Mouse (Mus musculus): ENCODE results near the gene Adamtsl4.

Adamtsl4 gene

GRCm38 (mm10) chr3:95676745-95677419 is 10.8 kb downstream of the Adamtsl4 start:
- DNase-seq (ENCODE audit: low read depth, low spot score) = peak; percentile 84

- DNase-seq (ENCODE audit: low read depth, low spot score) = peak; percentile 97
Observed at GRCm38 (mm10) chr3:95675301-95676092, 12.2 kb downstream of the Adamtsl4 start.

GRCm38 (mm10) chr3:95674812-95675211 is 12.9 kb downstream of the Adamtsl4 start:
- DNase-seq (ENCODE audit: low read depth, low spot score) = peak; percentile 73

- DNase-seq (ENCODE audit: low read depth, low spot score) = peak; percentile 92
Observed at GRCm38 (mm10) chr3:95674236-95674635, 13.5 kb downstream of the Adamtsl4 start.

- DNase-seq (ENCODE audit: low read depth, low spot score) = no peak
Observed at GRCm38 (mm10) chr3:95673707-95674211, 14.0 kb downstream of the Adamtsl4 start.

GRCm38 (mm10) chr3:95672861-95673706 is 14.6 kb downstream of the Adamtsl4 start:
- peak; percentile 64 for DNase-seq (ENCODE audit: low read depth, low spot score)

GRCm38 (mm10) chr3:95672461-95672860 is 15.3 kb downstream of the Adamtsl4 start:
- no peak for DNase-seq (ENCODE audit: low read depth, low spot score)

- DNase-seq (ENCODE audit: low read depth, low spot score) = no peak
Observed at GRCm38 (mm10) chr3:95671201-95671600, 16.5 kb downstream of the Adamtsl4 start.

GRCm38 (mm10) chr3:95670419-95670818 is 17.3 kb downstream of the Adamtsl4 start:
- DNase-seq (ENCODE audit: low read depth, low spot score) = peak; percentile 34

GRCm38 (mm10) chr3:95669309-95669665 is 18.4 kb downstream of the Adamtsl4 start:
- no peak for DNase-seq (ENCODE audit: low read depth, low spot score)

GRCm38 (mm10) chr3:95668589-95669308 is 19.0 kb downstream of the Adamtsl4 start:
- DNase-seq (ENCODE audit: low read depth, low spot score) = peak; percentile 37

GRCm38 (mm10) chr3:95668026-95668425 is 19.7 kb downstream of the Adamtsl4 start:
- DNase-seq (ENCODE audit: low read depth, low spot score) = peak; percentile 98

GRCm38 (mm10) chr3:95667521-95667920 is 20.2 kb downstream of the Adamtsl4 start:
- no peak for DNase-seq (ENCODE audit: low read depth, low spot score)

- peak; percentile 78 for DNase-seq (ENCODE audit: low read depth, low spot score)
Observed at GRCm38 (mm10) chr3:95666124-95666844, 21.4 kb downstream of the Adamtsl4 start.

- peak; percentile 43 for DNase-seq (ENCODE audit: low read depth, low spot score)
Observed at GRCm38 (mm10) chr3:95664940-95665352, 22.8 kb downstream of the Adamtsl4 start.

- DNase-seq (ENCODE audit: low read depth, low spot score) = peak; percentile 94
Observed at GRCm38 (mm10) chr3:95663969-95664608, 23.6 kb downstream of the Adamtsl4 start.

GRCm38 (mm10) chr3:95663486-95663885 is 24.2 kb downstream of the Adamtsl4 start:
- peak; percentile 44 for DNase-seq (ENCODE audit: low read depth, low spot score)

GRCm38 (mm10) chr3:95662724-95663449 is 24.8 kb downstream of the Adamtsl4 start:
- peak; percentile 31 for DNase-seq (ENCODE audit: low read depth, low spot score)
